Mouse (Mus musculus) forebrain, embryonic 16.5 days (tissue): ENCODE measurements at regions not wholly inside any gene's neighbourhood (a gene's known extent, or its start where the extent isn't known, plus 50 kb on each side); places are given as distances from the start of the nearest gene placed in this dataset.

Experiments used
- ATAC-seq: fragments of 200-750 bp; cut with Nextera tagmentation; 2 replicates; pipeline ENCODE4 v1.8.0; 2017; ENCODE audit warnings: mild to moderate bottlenecking, moderate library complexity
- H3K27ac ChIP-seq: fragments of 300-500 bp; sonication (generic); 2 replicates; pipeline ENCODE4 v1.5.1; 2014; ENCODE audit warnings: low read length, control low read depth
- H3K27me3 ChIP-seq: fragments of 300-500 bp; sonication (generic); replicated peaks from 2 replicates; pipeline ENCODE4 v1.6.1; 2014; ENCODE audit warnings: low read length; ENCODE audit not compliant: control insufficient read depth, insufficient read depth
- H3K36me3 ChIP-seq: fragments of 300-500 bp; sonication (generic); 2 replicates; pipeline ENCODE4 v1.6.1; 2014; ENCODE audit not compliant: control insufficient read depth, insufficient read depth
- H3K4me1 ChIP-seq: fragments of 300-500 bp; sonication (generic); replicated peaks from 2 replicates; pipeline ENCODE4 v1.6.1; 2014; ENCODE audit warnings: low read length; ENCODE audit not compliant: control insufficient read depth, insufficient read depth
- H3K4me2 ChIP-seq: fragments of 300-500 bp; sonication (generic); 2 replicates; pipeline ENCODE4 v1.6.1; 2014; ENCODE audit warnings: mild to moderate bottlenecking, low read length, control low read depth
- H3K4me3 ChIP-seq: fragments of 300-500 bp; sonication (generic); replicated peaks from 2 replicates; pipeline ENCODE4 v1.5.1; 2014; ENCODE audit warnings: mild to moderate bottlenecking, low read length, control low read depth
- H3K9ac ChIP-seq: fragments of 300-500 bp; sonication (generic); replicated peaks from 2 replicates; pipeline ENCODE4 v1.6.1; 2014; ENCODE audit warnings: low read depth, low read length, control low read depth
- H3K9me3 ChIP-seq: fragments of 300-500 bp; sonication (generic); 2 replicates; pipeline ENCODE4 v1.6.1; 2016; ENCODE audit warnings: low read length; ENCODE audit not compliant: control insufficient read depth
- WGBS: fragments of 180-500 bp; shearing (Covaris S2); extraction: QIAGEN DNeasy Blood & Tissue Kit; methylation state at CpG from one replicate; pipeline ENCODE4 v1.1.7; 2014; 5-methylcytosine and 5-hydroxymethylcytosine counted together

DNA sequence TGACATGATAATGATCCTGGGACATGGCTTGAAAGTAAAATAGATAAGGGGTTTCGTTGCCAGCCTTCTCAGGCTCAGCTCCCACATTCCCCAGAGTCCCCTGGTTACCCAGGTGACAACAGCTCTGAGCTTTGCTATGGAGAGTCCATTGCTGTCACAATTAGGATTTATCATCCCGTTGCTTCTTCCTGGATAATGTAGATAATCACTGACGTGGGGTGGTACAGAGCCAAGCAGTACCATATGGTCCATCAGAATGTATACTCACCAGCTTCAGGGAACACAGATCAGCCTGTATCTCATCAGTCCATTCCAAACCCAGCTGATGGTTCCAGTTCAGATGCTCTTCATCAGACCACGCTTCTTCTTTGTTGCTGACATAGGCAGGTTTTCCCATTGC, 145.7 kb upstream of the Sfrp2 start:
- Histone ChIP-seq H3K9me3 (no peaks in the 10 kb centered on the region), H3K27ac (no peak overlapping the region), H3K4me1 (no peaks in the 10 kb centered on the region), H3K36me3 (no peaks in the 10 kb centered on the region), H3K4me3 (no peak overlapping the region), H3K4me2 (no peak overlapping the region), H3K9ac (no peak overlapping the region), H3K27me3 (no peaks in the 10 kb centered on the region)
- WGBS, result 55% methylated on average over 4 of the region's 4 CpGs
- no peak for ATAC-seq

DNA sequence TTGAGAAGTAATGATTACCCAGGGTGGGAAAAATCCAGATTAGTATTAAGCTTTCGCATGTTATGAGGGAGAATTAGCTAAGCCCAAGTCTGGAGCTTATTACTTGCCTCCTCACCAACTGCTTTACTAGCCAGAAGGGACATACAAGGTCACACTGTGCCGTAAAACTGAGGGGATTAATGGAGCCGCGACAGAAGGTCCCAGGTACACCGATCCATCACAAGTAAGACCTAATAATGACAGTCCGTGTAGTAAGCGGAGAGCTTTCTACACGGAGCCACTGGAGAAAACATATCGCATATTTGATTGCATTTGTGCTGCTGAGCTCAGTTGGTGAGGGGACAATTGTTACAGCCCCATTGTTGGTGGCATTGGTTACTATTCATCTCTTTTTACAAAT, 133.1 kb upstream of the Sfrp2 start:
- no peak for ATAC-seq
- H3K4me1 ChIP-seq, result no peaks in the 10 kb centered on the region
- H3K36me3 ChIP-seq, result no peaks in the 10 kb centered on the region
- H3K27ac ChIP-seq, result no peak overlapping the region
- no peaks in the 10 kb centered on the region for H3K27me3 ChIP-seq
- no peaks in the 10 kb centered on the region for H3K9me3 ChIP-seq
- WGBS, result 89% methylated on average over 9 of the region's 9 CpGs
- H3K4me3 ChIP-seq, result no peak overlapping the region
- H3K9ac ChIP-seq, result no peak overlapping the region
- no peak overlapping the region for H3K4me2 ChIP-seq

DNA sequence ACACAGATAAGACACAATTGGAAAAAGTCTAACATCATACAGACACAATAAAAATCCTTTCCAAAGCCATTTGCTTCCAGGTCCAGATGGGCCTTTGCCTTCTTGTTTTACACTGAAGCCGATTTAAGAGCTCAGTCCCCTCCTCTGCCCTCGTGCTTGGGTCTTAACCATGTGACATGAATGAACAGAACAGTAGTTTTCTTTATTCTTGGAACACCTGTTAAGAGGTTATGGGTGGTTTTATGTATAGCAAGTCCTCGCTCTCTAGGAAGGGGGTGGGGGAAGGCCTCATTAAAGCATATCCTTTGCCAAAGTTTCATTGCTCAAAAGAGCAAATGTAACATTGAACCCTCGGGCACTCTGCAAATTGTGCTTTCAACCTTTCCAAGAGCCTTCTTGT, 125.7 kb upstream of the Sfrp2 start:
- WGBS, result 59% methylated on average over 4 of the region's 4 CpGs
- Histone ChIP-seq H3K4me1 (no peaks in the 10 kb centered on the region), H3K4me2 (no peak overlapping the region), H3K27me3 (no peaks in the 10 kb centered on the region), H3K36me3 (no peaks in the 10 kb centered on the region), H3K4me3 (no peak overlapping the region), H3K9me3 (no peaks in the 10 kb centered on the region), H3K9ac (no peak overlapping the region), H3K27ac (no peak overlapping the region)
- ATAC-seq, result no peak

DNA sequence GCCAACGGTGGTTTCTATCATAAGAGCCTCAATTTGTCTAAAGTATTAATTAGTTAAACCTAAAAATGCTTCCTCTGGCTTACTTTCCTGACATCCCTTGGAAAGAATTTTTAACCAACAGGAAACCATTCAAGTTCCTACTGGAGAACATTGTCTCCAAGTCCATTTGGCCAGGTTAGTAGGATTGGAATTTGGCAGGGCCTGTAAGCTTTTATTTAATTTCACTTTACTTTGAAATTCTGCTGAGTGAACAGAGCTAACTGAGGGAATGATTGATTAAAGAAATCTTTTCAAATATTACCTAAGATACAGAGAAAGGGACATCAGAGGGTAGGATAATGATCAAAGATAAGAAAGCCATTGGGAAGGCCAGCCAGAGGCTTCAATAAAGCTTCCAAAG, 102.4 kb upstream of the Sfrp2 start:
- Histone ChIP-seq H3K4me1 (no peaks in the 10 kb centered on the region), H3K9me3 (no peaks in the 10 kb centered on the region), H3K9ac (no peak overlapping the region), H3K27me3 (no peaks in the 10 kb centered on the region), H3K27ac (no peak overlapping the region), H3K36me3 (no peaks in the 10 kb centered on the region), H3K4me3 (no peak overlapping the region), H3K4me2 (no peak overlapping the region)
- ATAC-seq, result no peak
- 74% methylated on average over 1 of the region's 1 CpGs for WGBS

DNA sequence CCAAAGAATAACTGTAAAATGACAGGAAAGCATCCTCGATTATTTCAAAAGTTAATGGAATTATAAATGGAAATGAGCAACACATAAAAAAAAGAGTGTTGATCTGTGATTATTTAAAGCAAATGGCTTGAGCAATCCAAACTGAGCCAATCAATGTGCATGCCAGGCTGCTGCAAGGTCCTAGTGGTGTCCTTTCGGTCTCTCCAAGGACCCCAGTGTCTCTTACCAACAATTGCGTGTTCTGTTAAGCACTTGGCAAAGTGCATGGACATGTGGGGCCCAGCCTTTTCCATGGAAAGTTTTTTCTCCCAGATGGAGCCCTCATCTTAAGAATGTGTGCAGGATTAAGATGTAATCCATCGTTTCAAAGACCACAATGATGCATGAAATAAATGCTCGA, 90.0 kb upstream of the Sfrp2 start:
- Histone ChIP-seq H3K27me3 (no peaks in the 10 kb centered on the region), H3K36me3 (no peaks in the 10 kb centered on the region), H3K9ac (no peak overlapping the region), H3K9me3 (no peaks in the 10 kb centered on the region), H3K4me3 (no peak overlapping the region), H3K27ac (no peak overlapping the region), H3K4me1 (no peaks in the 10 kb centered on the region), H3K4me2 (no peak overlapping the region)
- ATAC-seq, result no peak
- WGBS, result 82% methylated on average over 5 of the region's 5 CpGs

DNA sequence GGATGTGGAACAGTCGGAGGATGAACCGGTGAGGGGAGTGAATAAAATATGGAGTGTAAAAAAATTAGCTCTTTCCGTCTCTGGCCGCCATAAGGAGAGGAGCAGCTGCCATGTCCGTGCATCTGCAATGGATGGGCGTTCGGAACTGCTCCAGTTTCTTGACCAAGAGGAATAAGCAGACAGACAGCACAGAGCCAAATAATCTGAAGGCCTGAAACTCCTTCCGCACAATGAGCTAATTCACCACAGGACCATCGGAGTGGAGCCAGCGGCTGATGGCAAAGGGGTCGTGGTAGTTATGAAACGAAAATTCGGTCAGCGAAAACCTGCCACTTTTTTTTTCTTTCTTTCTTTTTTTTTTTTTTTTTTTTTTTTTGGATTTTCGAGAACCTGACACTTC, 79.5 kb upstream of the Sfrp2 start:
- no peak overlapping the region for H3K27ac ChIP-seq
- WGBS, result 95% methylated on average over 15 of the region's 15 CpGs
- H3K4me2 ChIP-seq, result no peak overlapping the region
- H3K27me3 ChIP-seq, result no peaks in the 10 kb centered on the region
- H3K4me1 ChIP-seq, result no peaks in the 10 kb centered on the region
- no peak for ATAC-seq
- H3K36me3 ChIP-seq, result no peaks in the 10 kb centered on the region
- no peak overlapping the region for H3K9ac ChIP-seq
- no peaks in the 10 kb centered on the region for H3K9me3 ChIP-seq
- H3K4me3 ChIP-seq, result no peak overlapping the region

DNA sequence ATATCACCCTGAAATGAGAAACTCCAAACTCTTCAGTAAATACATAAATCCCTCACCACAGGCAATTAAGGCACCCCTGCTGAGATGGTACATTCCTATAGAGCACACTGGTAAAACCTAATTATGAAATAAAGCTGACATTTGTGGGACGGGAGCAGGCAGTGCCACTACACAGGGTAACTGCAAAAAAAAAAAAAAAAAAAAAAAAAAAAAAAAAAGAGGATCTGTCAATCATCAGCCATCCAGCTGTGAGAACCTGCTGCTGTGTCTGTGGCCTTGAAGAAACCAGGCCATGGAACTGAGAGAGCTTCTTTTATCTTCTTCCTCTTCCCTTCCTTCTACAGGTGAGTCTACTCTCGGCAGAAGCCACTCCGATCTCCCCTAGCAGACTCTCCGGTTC, 78.6 kb upstream of the Sfrp2 start:
- Histone ChIP-seq H3K36me3 (no peaks in the 10 kb centered on the region), H3K4me3 (no peak overlapping the region), H3K4me1 (no peaks in the 10 kb centered on the region), H3K4me2 (no peak overlapping the region), H3K27ac (no peak overlapping the region), H3K9me3 (no peaks in the 10 kb centered on the region), H3K9ac (no peak overlapping the region), H3K27me3 (no peaks in the 10 kb centered on the region)
- ATAC-seq, result no peak
- WGBS, result 73% methylated on average over 4 of the region's 4 CpGs

DNA sequence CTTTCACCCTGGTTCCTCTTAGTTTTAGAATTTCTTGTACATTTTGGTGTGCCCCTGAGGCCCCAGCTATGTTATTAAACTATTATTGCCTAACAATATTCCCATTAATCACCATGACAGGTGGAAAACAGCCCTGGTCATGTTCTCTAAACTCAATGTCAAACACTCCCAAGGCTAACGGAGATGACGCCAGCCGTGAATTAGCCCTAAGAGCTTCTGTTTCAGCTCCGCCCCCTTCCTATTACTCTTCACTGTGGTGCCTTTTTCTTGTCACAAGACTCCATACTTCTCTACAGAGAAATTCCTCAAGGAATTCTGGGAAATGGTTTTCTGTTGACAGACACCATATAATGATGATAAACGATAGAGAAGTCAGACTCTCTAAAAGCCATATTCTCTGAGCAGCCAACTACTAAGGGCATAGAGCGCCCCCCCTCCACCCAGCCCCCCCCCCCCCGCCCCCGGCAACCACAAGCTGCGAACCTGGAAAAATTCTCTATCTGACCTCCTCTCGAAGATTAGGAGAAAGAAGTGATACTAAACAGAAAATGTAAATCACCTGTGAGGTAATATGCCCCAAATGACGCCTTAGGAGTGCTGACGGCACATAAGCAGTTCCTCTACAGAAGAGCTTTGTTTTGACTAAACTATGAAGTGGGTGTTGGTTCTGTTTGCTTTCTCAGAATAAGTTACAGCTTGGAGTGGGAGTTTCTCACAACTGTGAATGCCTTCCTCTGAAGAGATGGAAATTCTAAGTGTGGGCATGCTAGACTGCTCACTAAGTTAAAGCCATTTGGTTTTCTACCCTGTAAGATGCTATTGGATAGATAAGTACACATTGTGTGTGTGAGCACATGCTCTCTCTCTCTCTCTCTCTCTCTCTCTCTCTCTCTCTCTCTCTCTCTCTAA, 76.8 kb upstream of the Sfrp2 start:
- no peaks in the 10 kb centered on the region for H3K4me1 ChIP-seq
- no peak for ATAC-seq
- H3K4me2 ChIP-seq, result no peak overlapping the region
- H3K27ac ChIP-seq, result no peak overlapping the region
- WGBS, result 83% methylated on average over 12 of the region's 12 CpGs
- no peaks in the 10 kb centered on the region for H3K9me3 ChIP-seq
- H3K9ac ChIP-seq, result no peak overlapping the region
- no peaks in the 10 kb centered on the region for H3K27me3 ChIP-seq
- H3K36me3 ChIP-seq, result no peaks in the 10 kb centered on the region
- H3K4me3 ChIP-seq, result no peak overlapping the region

DNA sequence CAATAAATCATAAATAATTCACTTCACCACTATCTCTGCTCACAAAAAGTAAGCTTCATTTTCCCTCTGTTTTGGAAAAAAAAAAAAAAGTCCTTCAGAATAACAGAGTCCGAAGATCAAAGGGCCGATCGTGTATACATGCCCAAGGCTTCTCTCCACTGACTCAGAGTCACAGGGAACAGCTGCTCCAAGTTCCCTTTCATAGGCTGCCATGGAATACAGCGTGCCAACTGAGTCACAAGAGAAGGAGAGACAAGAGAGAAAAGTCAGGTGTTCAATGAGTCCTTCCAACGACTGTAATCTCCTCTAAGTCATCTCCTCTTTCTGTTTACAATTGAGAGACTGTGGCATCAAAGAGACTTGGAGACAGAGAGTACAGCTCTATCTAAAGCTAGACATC, 71.6 kb upstream of the Sfrp2 start:
- WGBS, result 74% methylated on average over 5 of the region's 5 CpGs
- Histone ChIP-seq H3K27me3 (no peaks in the 10 kb centered on the region), H3K4me1 (no peaks in the 10 kb centered on the region), H3K36me3 (no peaks in the 10 kb centered on the region), H3K9ac (no peak overlapping the region), H3K4me3 (no peak overlapping the region), H3K4me2 (no peak overlapping the region), H3K9me3 (no peaks in the 10 kb centered on the region), H3K27ac (no peak overlapping the region)
- ATAC-seq, result no peak

DNA sequence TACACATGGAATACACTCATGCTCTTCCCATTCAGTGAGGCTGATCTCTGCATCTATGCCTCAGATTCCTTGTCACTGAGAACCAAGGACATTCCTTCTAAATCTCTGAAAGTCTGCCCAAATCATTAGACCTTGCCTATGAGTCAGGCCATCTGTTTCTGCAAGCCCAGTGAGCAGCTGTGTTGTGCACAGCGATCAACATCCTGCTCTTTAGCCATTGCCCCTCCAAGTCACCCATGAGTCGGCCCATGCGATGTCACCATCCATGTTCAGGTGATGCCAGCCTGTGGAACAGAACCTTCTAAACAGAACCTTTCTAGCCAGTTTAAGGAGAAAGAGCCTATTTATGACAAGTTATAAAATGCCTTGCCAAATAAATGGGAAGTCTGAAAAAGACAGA, 66.4 kb upstream of the Sfrp2 start:
- Histone ChIP-seq H3K4me2 (no peak overlapping the region), H3K27me3 (no peaks in the 10 kb centered on the region), H3K4me3 (no peak overlapping the region), H3K36me3 (no peaks in the 10 kb centered on the region), H3K9ac (no peak overlapping the region), H3K27ac (no peak overlapping the region), H3K9me3 (no peaks in the 10 kb centered on the region), H3K4me1 (no peaks in the 10 kb centered on the region)
- 96% methylated on average over 3 of the region's 3 CpGs for WGBS
- no peak for ATAC-seq
